Mouse (Mus musculus) layer of hippocampus, postnatal 10 days (tissue): ENCODE data around the gene Nipal1. TPM values are rescaled to one million over a fixed set of nuclear protein-coding genes. Genes with fewer than 3 reads are reported as not detected.

Source experiments
- DNase-seq, 2 experiments: peaks; one replicate each; pipeline ENCODE4 v3.0.0; 2021; ENCODE audit warnings: low spot score in 2 of 2
- total RNA-seq, 2 experiments: library from RNA; stranded (reverse); gene quantifications; 2 replicates each; pipeline ENCODE4 v1.2.3; 2021

Gene Nipal1
- total RNA-seq, 2 experiments from 2014 or later = not detected

GRCm38 (mm10) chr5:72664854-72665253, 17.3 kb downstream of the Nipal1 start:
- no peak for DNase-seq

- peak; percentile 49 to 68 for DNase-seq
Measured at GRCm38 (mm10) chr5:72665281-72665680, 17.7 kb downstream of the Nipal1 start.

- DNase-seq = no peak
Measured at GRCm38 (mm10) chr5:72666428-72666827, 18.8 kb downstream of the Nipal1 start.

GRCm38 (mm10) chr5:72668351-72668750, 20.8 kb downstream of the Nipal1 start:
- DNase-seq = no peak

- no peak for DNase-seq
Measured at GRCm38 (mm10) chr5:72671017-72671699, 23.6 kb downstream of the Nipal1 start.

GRCm38 (mm10) chr5:72674994-72675542, 27.5 kb downstream of the Nipal1 start:
- no peak for DNase-seq

- no peak for DNase-seq
Measured at GRCm38 (mm10) chr5:72681451-72681850, 33.9 kb downstream of the Nipal1 start.

GRCm38 (mm10) chr5:72689556-72689955, 42.0 kb downstream of the Nipal1 start:
- DNase-seq = no peak

- no peak for DNase-seq
Measured at GRCm38 (mm10) chr5:72690516-72690915, 42.9 kb downstream of the Nipal1 start.

- no peak for DNase-seq
Measured at GRCm38 (mm10) chr5:72694684-72695083, 47.1 kb downstream of the Nipal1 start.

- peak; percentile 24 to 47 for DNase-seq
Measured at GRCm38 (mm10) chr5:72696491-72696890, 48.9 kb downstream of the Nipal1 start.

- no peak for DNase-seq
Measured at GRCm38 (mm10) chr5:72698343-72698742, 50.7 kb downstream of the Nipal1 start.

GRCm38 (mm10) chr5:72698818-72699499, 51.4 kb downstream of the Nipal1 start:
- DNase-seq = no peak

- no peak for DNase-seq
Measured at GRCm38 (mm10) chr5:72699500-72699818, 51.9 kb downstream of the Nipal1 start.

- no peak for DNase-seq
Measured at GRCm38 (mm10) chr5:72702202-72702601, 54.6 kb downstream of the Nipal1 start.

GRCm38 (mm10) chr5:72706095-72706494, 58.5 kb downstream of the Nipal1 start:
- DNase-seq = no peak

- no peak for DNase-seq
Measured at GRCm38 (mm10) chr5:72706722-72707121, 59.1 kb downstream of the Nipal1 start.

- no peak for DNase-seq
Measured at GRCm38 (mm10) chr5:72709451-72709850, 61.9 kb downstream of the Nipal1 start.

- DNase-seq = no peak
Measured at GRCm38 (mm10) chr5:72709976-72710375, 62.4 kb downstream of the Nipal1 start.

- peak; percentile 81 to 89 for DNase-seq
Measured at GRCm38 (mm10) chr5:72710572-72711278, 63.1 kb downstream of the Nipal1 start.

- no peak for DNase-seq
Measured at GRCm38 (mm10) chr5:72720587-72720986, 73.0 kb downstream of the Nipal1 start.
